Mouse (Mus musculus): ENCODE measurements around the gene Dclk1. TPM values are rescaled to one million over a fixed set of nuclear protein-coding genes. Genes with fewer than 3 reads are reported as not detected.
A peak's percentile ranks its signal among the peaks of the same experiment; 100 is the strongest.
"Not testable (repeated sequence)": the region's sequence is repeated elsewhere in the genome, so short reads cannot be mapped to it uniquely, and the experiment has no call there.

The Dclk1 gene
- polyA plus RNA-seq (2014; fragmentation: Nextera tagmentation; extraction: Ambion mirVana) = 89.0 and 99.0 TPM in 2 replicates

GRCm38 (mm10) chr3:55241730-55242421 lies at the start of gene Dclk1:
Gene Dclk1 (plus strand): TSS chr3:55242364.
- H3K4me3 ChIP-seq (ENCODE audit: low read depth, low read length) = peak within 1 kb of the TSS; percentile 72
- no peaks in the 10 kb centered on the region for H3K36me3 ChIP-seq (ENCODE audit: control insufficient read depth, insufficient read depth, low read length)
- peak within 1 kb of the TSS; percentile 93 for H3K9ac ChIP-seq (ENCODE audit: low read length)
- peaks cover 11% of the 10 kb centered on the region for H3K4me1 ChIP-seq (ENCODE audit: control insufficient read depth, insufficient read depth, low read length)
- H3K4me2 ChIP-seq (ENCODE audit: low read depth) = peak within 1 kb of the TSS; percentile 81
- H3K27ac ChIP-seq (ENCODE audit: low read depth, low read length) = peak within 1 kb of the TSS; percentile 94
- no peak for DNase-seq (ENCODE audit: low spot score)
- H3K27me3 ChIP-seq (ENCODE audit: control insufficient read depth, insufficient read depth, low read length) = no peaks in the 10 kb centered on the region
- ATAC-seq (ENCODE audit: insufficient read depth, low FRiP score, low TSS enrichment) = no peak
- H3K9me3 ChIP-seq (ENCODE audit: control insufficient read depth, low read length) = no peaks in the 10 kb centered on the region
- 41% methylated on average over 10 of the region's 10 CpGs for WGBS

DNA sequence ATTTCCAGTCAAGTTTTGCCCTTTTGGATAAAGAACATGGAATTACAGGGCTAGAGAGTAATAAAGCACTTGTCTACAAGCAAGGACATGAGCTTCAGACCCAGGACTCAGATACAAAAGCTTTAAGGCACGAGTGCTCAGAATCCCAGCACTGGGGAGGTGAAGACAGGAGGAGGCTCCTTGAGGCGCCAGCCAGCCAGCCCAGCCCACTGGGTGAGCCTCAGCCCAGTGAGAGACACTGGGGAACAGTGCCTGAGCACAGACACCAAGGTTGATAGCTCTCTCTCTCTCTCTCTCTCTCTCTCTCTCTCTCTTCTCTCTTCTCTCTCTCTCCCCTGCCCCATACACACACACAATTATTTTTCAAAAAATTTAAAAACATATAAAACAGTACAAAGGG lies 48.8 kb upstream of the Dclk1 start:
- H3K9me3 ChIP-seq (ENCODE audit: control insufficient read depth, low read length) = no peaks in the 10 kb centered on the region
- no peaks in the 10 kb centered on the region for H3K4me1 ChIP-seq (ENCODE audit: control insufficient read depth, insufficient read depth, low read length)
- H3K27me3 ChIP-seq (ENCODE audit: control insufficient read depth, insufficient read depth, low read length) = no peaks in the 10 kb centered on the region
- ATAC-seq (ENCODE audit: insufficient read depth, low FRiP score, low TSS enrichment) = no peak
- no peak overlapping the region for H3K4me2 ChIP-seq (ENCODE audit: low read depth)
- 66% methylated on average over 2 of the region's 2 CpGs for WGBS
- no peak overlapping the region for H3K4me3 ChIP-seq (ENCODE audit: low read depth, low read length)
- H3K36me3 ChIP-seq (ENCODE audit: control insufficient read depth, insufficient read depth, low read length) = no peaks in the 10 kb centered on the region
- DNase-seq (ENCODE audit: low spot score) = no peak
- H3K9ac ChIP-seq (ENCODE audit: low read length) = no peak overlapping the region
- H3K27ac ChIP-seq (ENCODE audit: low read depth, low read length) = no peak overlapping the region

GRCm38 (mm10) chr3:55194792-55195191 lies 47.4 kb upstream of the Dclk1 start:
- Histone ChIP-seq H3K9ac (ENCODE audit: low read length) (no peak overlapping the region), H3K27ac (ENCODE audit: low read depth, low read length) (no peak overlapping the region), H3K27me3 (ENCODE audit: control insufficient read depth, insufficient read depth, low read length) (no peaks in the 10 kb centered on the region), H3K36me3 (ENCODE audit: control insufficient read depth, insufficient read depth, low read length) (no peaks in the 10 kb centered on the region), H3K9me3 (ENCODE audit: control insufficient read depth, low read length) (no peaks in the 10 kb centered on the region), H3K4me3 (ENCODE audit: low read depth, low read length) (no peak overlapping the region), H3K4me1 (ENCODE audit: control insufficient read depth, insufficient read depth, low read length) (no peaks in the 10 kb centered on the region), H3K4me2 (ENCODE audit: low read depth) (no peak overlapping the region)
- WGBS = 87% methylated on average over 8 of the region's 8 CpGs
- DNase-seq (ENCODE audit: low spot score) (no peak), ATAC-seq (ENCODE audit: insufficient read depth, low FRiP score, low TSS enrichment) (no peak)

DNA sequence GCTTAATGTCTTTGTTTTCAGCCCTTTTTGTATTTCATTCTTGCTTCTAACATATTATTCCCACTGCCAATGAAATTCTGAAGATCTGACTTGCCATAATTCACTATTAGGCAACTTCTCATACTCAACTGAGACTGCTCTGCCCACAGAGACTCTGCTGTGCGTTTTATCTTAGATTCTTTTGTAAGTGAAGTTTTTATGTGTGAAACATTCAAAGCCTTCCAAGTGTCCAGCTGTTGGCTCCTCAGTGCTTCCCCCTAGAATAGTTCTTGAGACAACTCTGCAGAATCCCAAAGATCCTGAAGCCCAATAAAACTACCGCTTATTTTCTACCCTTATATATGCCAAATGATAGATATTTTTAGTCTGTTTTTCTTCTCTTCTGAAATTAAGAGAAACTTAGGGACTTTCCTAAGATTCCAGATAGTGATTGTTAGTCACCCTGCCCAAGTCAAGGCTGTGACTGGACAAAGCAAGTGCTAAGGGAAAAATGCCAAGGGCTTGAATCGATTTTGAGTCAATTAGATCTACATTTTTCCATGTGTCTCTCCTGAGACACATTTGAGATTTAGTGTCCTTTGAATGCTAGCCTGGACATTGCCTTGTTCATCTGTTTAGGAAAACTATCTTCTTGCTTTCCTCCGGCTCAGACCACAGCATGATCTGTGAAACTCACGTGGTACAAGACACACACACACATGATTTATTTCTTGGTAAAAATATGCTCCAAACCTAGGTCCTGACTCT lies 46.4 kb upstream of the Dclk1 start:
- no peak for ATAC-seq (ENCODE audit: insufficient read depth, low FRiP score, low TSS enrichment)
- WGBS = 83% methylated on average over 5 of the region's 5 CpGs

GRCm38 (mm10) chr3:55196328-55196710 lies 45.8 kb upstream of the Dclk1 start:
- Histone ChIP-seq H3K9ac (ENCODE audit: low read length) (no peak overlapping the region), H3K36me3 (ENCODE audit: control insufficient read depth, insufficient read depth, low read length) (no peaks in the 10 kb centered on the region), H3K27ac (ENCODE audit: low read depth, low read length) (no peak overlapping the region), H3K4me1 (ENCODE audit: control insufficient read depth, insufficient read depth, low read length) (no peaks in the 10 kb centered on the region), H3K4me3 (ENCODE audit: low read depth, low read length) (no peak overlapping the region), H3K27me3 (ENCODE audit: control insufficient read depth, insufficient read depth, low read length) (no peaks in the 10 kb centered on the region), H3K4me2 (ENCODE audit: low read depth) (no peak overlapping the region), H3K9me3 (ENCODE audit: control insufficient read depth, low read length) (no peaks in the 10 kb centered on the region)
- ATAC-seq (ENCODE audit: insufficient read depth, low FRiP score, low TSS enrichment) (no peak), DNase-seq (ENCODE audit: low spot score) (no peak)
- WGBS = 92% methylated on average over 2 of the region's 2 CpGs

More for the DNA sequence above, 46.4 kb upstream of the Dclk1 start:
- no peaks in the 10 kb centered on the region for H3K27me3 ChIP-seq (ENCODE audit: control insufficient read depth, insufficient read depth, low read length)
- no peak overlapping the region for H3K9ac ChIP-seq (ENCODE audit: low read length)
- no peaks in the 10 kb centered on the region for H3K4me1 ChIP-seq (ENCODE audit: control insufficient read depth, insufficient read depth, low read length)
- H3K4me3 ChIP-seq (ENCODE audit: low read depth, low read length) = no peak overlapping the region
- no peak for DNase-seq (ENCODE audit: low spot score)
- H3K4me2 ChIP-seq (ENCODE audit: low read depth) = no peak overlapping the region
- H3K36me3 ChIP-seq (ENCODE audit: control insufficient read depth, insufficient read depth, low read length) = no peaks in the 10 kb centered on the region
- H3K27ac ChIP-seq (ENCODE audit: low read depth, low read length) = no peak overlapping the region
- no peaks in the 10 kb centered on the region for H3K9me3 ChIP-seq (ENCODE audit: control insufficient read depth, low read length)

DNA sequence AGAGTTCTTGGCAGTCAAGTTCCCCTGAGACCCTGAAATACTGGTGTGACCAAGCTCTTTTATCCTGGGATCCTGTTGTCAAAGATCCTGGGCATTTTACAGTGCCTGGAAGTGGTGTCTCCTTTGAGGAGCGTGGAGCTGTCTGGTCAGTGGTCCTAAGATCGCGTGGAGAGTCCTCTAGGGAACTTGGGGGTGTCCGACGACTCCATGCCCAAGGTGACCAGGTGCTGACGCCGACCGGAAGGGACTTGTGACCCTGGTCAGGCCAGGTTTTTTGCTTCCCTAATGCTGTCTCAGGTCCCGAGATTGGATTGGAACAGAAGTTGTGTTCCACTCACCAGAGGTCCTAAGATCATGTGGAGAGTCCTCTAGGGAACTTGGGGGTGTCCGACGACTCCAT lies 38.5 kb upstream of the Dclk1 start:
- WGBS = 93% methylated on average over 11 of the region's 11 CpGs
- not testable (repeated sequence) for ATAC-seq (ENCODE audit: insufficient read depth, low FRiP score, low TSS enrichment)

GRCm38 (mm10) chr3:55206413-55206812 lies 35.8 kb upstream of the Dclk1 start:
- Histone ChIP-seq H3K4me3 (ENCODE audit: low read depth, low read length) (no peak overlapping the region), H3K4me1 (ENCODE audit: control insufficient read depth, insufficient read depth, low read length) (no peaks in the 10 kb centered on the region), H3K9ac (ENCODE audit: low read length) (no peak overlapping the region), H3K27me3 (ENCODE audit: control insufficient read depth, insufficient read depth, low read length) (no peaks in the 10 kb centered on the region), H3K27ac (ENCODE audit: low read depth, low read length) (no peak overlapping the region), H3K36me3 (ENCODE audit: control insufficient read depth, insufficient read depth, low read length) (no peaks in the 10 kb centered on the region), H3K9me3 (ENCODE audit: control insufficient read depth, low read length) (no peaks in the 10 kb centered on the region), H3K4me2 (ENCODE audit: low read depth) (no peak overlapping the region)
- no peak for ATAC-seq (ENCODE audit: insufficient read depth, low FRiP score, low TSS enrichment)
- DNase-seq (ENCODE audit: low spot score) = no peak
- WGBS = 100% methylated on average over 2 of the region's 2 CpGs

More for the DNA sequence above, 38.5 kb upstream of the Dclk1 start:
- DNase-seq (ENCODE audit: low spot score); H3K4me2 ChIP-seq (ENCODE audit: low read depth); H3K9me3 ChIP-seq (ENCODE audit: control insufficient read depth, low read length); H3K9ac ChIP-seq (ENCODE audit: low read length); H3K4me3 ChIP-seq (ENCODE audit: low read depth, low read length); H3K4me1 ChIP-seq (ENCODE audit: control insufficient read depth, insufficient read depth, low read length); H3K27me3 ChIP-seq (ENCODE audit: control insufficient read depth, insufficient read depth, low read length); H3K27ac ChIP-seq (ENCODE audit: low read depth, low read length); H3K36me3 ChIP-seq (ENCODE audit: control insufficient read depth, insufficient read depth, low read length): not testable (repeated sequence)

DNA sequence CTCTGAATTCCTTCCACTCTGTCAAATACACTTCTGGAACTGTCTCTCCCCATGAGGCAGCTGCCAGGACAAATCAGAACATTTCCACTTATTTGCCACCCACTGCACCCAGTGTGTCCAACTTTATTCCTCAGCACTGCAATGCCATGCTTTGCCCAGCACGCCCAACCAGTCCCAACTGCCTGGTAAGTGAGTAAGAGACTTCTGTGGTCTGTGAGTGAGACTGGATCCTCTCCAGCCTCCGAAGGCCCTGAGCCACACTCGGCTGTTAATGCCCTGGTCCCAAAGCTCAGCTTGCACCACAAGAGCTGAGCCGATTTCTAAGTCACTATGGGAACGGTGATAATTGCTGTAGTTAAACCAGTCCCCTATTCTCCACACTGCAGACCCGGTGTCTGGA lies 34.5 kb upstream of the Dclk1 start:
- H3K27me3 ChIP-seq (ENCODE audit: control insufficient read depth, insufficient read depth, low read length) = no peaks in the 10 kb centered on the region
- no peak for DNase-seq (ENCODE audit: low spot score)

DNA sequence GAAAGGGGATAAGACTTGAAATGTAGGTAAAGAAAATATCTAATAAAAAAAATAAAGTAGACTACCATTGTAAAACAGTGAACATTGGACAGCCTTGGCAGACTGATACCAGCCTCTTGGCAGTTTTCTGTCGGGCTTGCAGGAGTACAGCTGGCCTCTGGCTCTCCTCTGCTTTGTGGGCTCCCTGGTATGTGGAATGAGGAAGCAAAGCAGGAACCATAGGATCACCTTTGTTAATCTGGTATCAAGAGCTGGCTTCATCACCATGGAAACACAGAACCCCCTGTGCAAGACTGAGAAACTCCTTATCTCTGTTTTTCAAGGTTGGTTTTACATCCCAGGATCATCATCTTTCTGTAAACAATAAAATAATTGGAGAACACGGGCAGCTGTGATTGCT lies 29.9 kb upstream of the Dclk1 start:
- Histone ChIP-seq H3K4me3 (ENCODE audit: low read depth, low read length) (no peak overlapping the region), H3K27me3 (ENCODE audit: control insufficient read depth, insufficient read depth, low read length) (no peaks in the 10 kb centered on the region), H3K4me2 (ENCODE audit: low read depth) (no peak overlapping the region), H3K4me1 (ENCODE audit: control insufficient read depth, insufficient read depth, low read length) (no peaks in the 10 kb centered on the region), H3K9ac (ENCODE audit: low read length) (no peak overlapping the region), H3K27ac (ENCODE audit: low read depth, low read length) (no peak overlapping the region), H3K9me3 (ENCODE audit: control insufficient read depth, low read length) (no peaks in the 10 kb centered on the region), H3K36me3 (ENCODE audit: control insufficient read depth, insufficient read depth, low read length) (no peaks in the 10 kb centered on the region)
- ATAC-seq (ENCODE audit: insufficient read depth, low FRiP score, low TSS enrichment) = no peak
- 56% methylated on average over 2 of the region's 2 CpGs for WGBS
- DNase-seq (ENCODE audit: low spot score) = no peak

More for the DNA sequence above, 34.5 kb upstream of the Dclk1 start:
- H3K27ac ChIP-seq (ENCODE audit: low read depth, low read length) = no peak overlapping the region
- H3K9me3 ChIP-seq (ENCODE audit: control insufficient read depth, low read length) = no peaks in the 10 kb centered on the region
- H3K36me3 ChIP-seq (ENCODE audit: control insufficient read depth, insufficient read depth, low read length) = no peaks in the 10 kb centered on the region
- H3K9ac ChIP-seq (ENCODE audit: low read length) = no peak overlapping the region
- 62% methylated on average over 6 of the region's 6 CpGs for WGBS
- H3K4me2 ChIP-seq (ENCODE audit: low read depth) = no peak overlapping the region
- no peak for ATAC-seq (ENCODE audit: insufficient read depth, low FRiP score, low TSS enrichment)
- no peaks in the 10 kb centered on the region for H3K4me1 ChIP-seq (ENCODE audit: control insufficient read depth, insufficient read depth, low read length)
- no peak overlapping the region for H3K4me3 ChIP-seq (ENCODE audit: low read depth, low read length)

All from neural tube, embryonic 11.5 days (tissue).